Mouse (Mus musculus): ENCODE measurements at regions not wholly inside any gene's neighbourhood (a gene's known extent, or its start where the extent isn't known, plus 50 kb on each side); places are given as distances from the start of the nearest gene placed in this dataset.

- Histone ChIP-seq H3K9ac (no peak overlapping the region), H3K36me3 (no peaks in the 10 kb centered on the region), H3K4me1 (peaks cover 1% of the 10 kb centered on the region; the same call in 1 of the 2 replicates), H3K4me3 (no peak overlapping the region), H3K9me3 (no peaks in the 10 kb centered on the region), H3K27ac (no peak overlapping the region), H3K27me3 (no peaks in the 10 kb centered on the region), H3K4me2 (no peak overlapping the region)
- 67% methylated on average over 10 of the region's 10 CpGs for WGBS
- no peak for ATAC-seq (ENCODE audit: insufficient number of reproducible peaks, low FRiP score, low TSS enrichment, low read depth)
Observed at GRCm38 (mm10) chr15:52166595-52167443, 1717.9 kb upstream of the Gm7489 start.

GRCm38 (mm10) chr15:52167811-52168210 is 1716.9 kb upstream of the Gm7489 start:
- Histone ChIP-seq H3K27me3 (no peaks in the 10 kb centered on the region), H3K27ac (no peak overlapping the region), H3K4me2 (no peak overlapping the region), H3K4me3 (no peak overlapping the region), H3K9ac (no peak overlapping the region), H3K36me3 (no peaks in the 10 kb centered on the region), H3K9me3 (no peaks in the 10 kb centered on the region), H3K4me1 (no peaks in the 10 kb centered on the region)
- 71% methylated on average over 5 of the region's 5 CpGs for WGBS
- ATAC-seq (ENCODE audit: insufficient number of reproducible peaks, low FRiP score, low TSS enrichment, low read depth), result no peak

GRCm38 (mm10) chr15:52176951-52177350 is 1707.8 kb upstream of the Gm7489 start:
- Histone ChIP-seq H3K4me3 (no peak overlapping the region), H3K9me3 (no peaks in the 10 kb centered on the region), H3K4me1 (no peaks in the 10 kb centered on the region), H3K27ac (no peak overlapping the region), H3K27me3 (no peaks in the 10 kb centered on the region), H3K4me2 (no peak overlapping the region), H3K36me3 (no peaks in the 10 kb centered on the region), H3K9ac (no peak overlapping the region)
- ATAC-seq (ENCODE audit: insufficient number of reproducible peaks, low FRiP score, low TSS enrichment, low read depth), result no peak
- WGBS, result 63% methylated on average over 1 of the region's 1 CpGs

- Histone ChIP-seq H3K27me3 (no peaks in the 10 kb centered on the region), H3K4me3 (no peak overlapping the region), H3K4me1 (no peaks in the 10 kb centered on the region), H3K9ac (no peak overlapping the region), H3K27ac (no peak overlapping the region), H3K36me3 (no peaks in the 10 kb centered on the region), H3K4me2 (no peak overlapping the region), H3K9me3 (no peaks in the 10 kb centered on the region)
- ATAC-seq (ENCODE audit: insufficient number of reproducible peaks, low FRiP score, low TSS enrichment, low read depth), result no peak
- WGBS, result 69% methylated on average over 3 of the region's 3 CpGs
Observed at GRCm38 (mm10) chr15:52178668-52179067, 1706.0 kb upstream of the Gm7489 start.

- H3K4me2 ChIP-seq, result no peak overlapping the region
- ATAC-seq (ENCODE audit: insufficient number of reproducible peaks, low FRiP score, low TSS enrichment, low read depth), result no peak
- H3K27me3 ChIP-seq, result no peaks in the 10 kb centered on the region
- H3K36me3 ChIP-seq, result no peaks in the 10 kb centered on the region
- H3K27ac ChIP-seq, result no peak overlapping the region
- H3K4me3 ChIP-seq, result no peak overlapping the region
- H3K4me1 ChIP-seq, result no peaks in the 10 kb centered on the region
- no peak overlapping the region for H3K9ac ChIP-seq
- no peaks in the 10 kb centered on the region for H3K9me3 ChIP-seq
Observed at GRCm38 (mm10) chr15:52179379-52179778, 1705.3 kb upstream of the Gm7489 start.

- WGBS, result 71% methylated on average over 3 of the region's 3 CpGs
- H3K4me3 ChIP-seq, result no peak overlapping the region
- H3K4me1 ChIP-seq, result no peaks in the 10 kb centered on the region
- ATAC-seq (ENCODE audit: insufficient number of reproducible peaks, low FRiP score, low TSS enrichment, low read depth), result no peak
- H3K9ac ChIP-seq, result no peak overlapping the region
- H3K27me3 ChIP-seq, result no peaks in the 10 kb centered on the region
- no peak overlapping the region for H3K27ac ChIP-seq
- no peaks in the 10 kb centered on the region for H3K9me3 ChIP-seq
- H3K4me2 ChIP-seq, result no peak overlapping the region
- no peaks in the 10 kb centered on the region for H3K36me3 ChIP-seq
Observed at GRCm38 (mm10) chr15:52191176-52191575, 1693.5 kb upstream of the Gm7489 start.

GRCm38 (mm10) chr15:52207271-52207670 is 1677.4 kb upstream of the Gm7489 start:
- H3K27me3 ChIP-seq, result no peaks in the 10 kb centered on the region
- no peak overlapping the region for H3K9ac ChIP-seq
- H3K27ac ChIP-seq, result no peak overlapping the region
- no peak overlapping the region for H3K4me3 ChIP-seq
- ATAC-seq (ENCODE audit: insufficient number of reproducible peaks, low FRiP score, low TSS enrichment, low read depth), result no peak
- H3K4me1 ChIP-seq, result no peaks in the 10 kb centered on the region
- H3K9me3 ChIP-seq, result no peaks in the 10 kb centered on the region
- H3K4me2 ChIP-seq, result no peak overlapping the region
- 48% methylated on average over 3 of the region's 3 CpGs for WGBS
- no peaks in the 10 kb centered on the region for H3K36me3 ChIP-seq

GRCm38 (mm10) chr15:52232442-52232841 is 1652.3 kb upstream of the Gm7489 start:
- Histone ChIP-seq H3K27me3 (no peaks in the 10 kb centered on the region), H3K4me3 (no peak overlapping the region), H3K4me1 (no peaks in the 10 kb centered on the region), H3K36me3 (no peaks in the 10 kb centered on the region), H3K27ac (no peak overlapping the region), H3K9ac (no peak overlapping the region), H3K4me2 (no peak overlapping the region), H3K9me3 (no peaks in the 10 kb centered on the region)
- ATAC-seq (ENCODE audit: insufficient number of reproducible peaks, low FRiP score, low TSS enrichment, low read depth), result 0 out of 2 replicates have a peak, but pooled peaks have one; percentile 35
- WGBS, result 88% methylated on average over 5 of the region's 5 CpGs

- Histone ChIP-seq H3K36me3 (no peaks in the 10 kb centered on the region), H3K9me3 (no peaks in the 10 kb centered on the region), H3K4me3 (no peak overlapping the region), H3K4me1 (no peaks in the 10 kb centered on the region), H3K27me3 (no peaks in the 10 kb centered on the region), H3K27ac (no peak overlapping the region), H3K9ac (no peak overlapping the region), H3K4me2 (no peak overlapping the region)
- ATAC-seq (ENCODE audit: insufficient number of reproducible peaks, low FRiP score, low TSS enrichment, low read depth), result no peak
- WGBS, result 54% methylated on average over 8 of the region's 8 CpGs
Observed at GRCm38 (mm10) chr15:52236220-52236619, 1648.5 kb upstream of the Gm7489 start.

GRCm38 (mm10) chr15:52242890-52243289 is 1641.8 kb upstream of the Gm7489 start:
- Histone ChIP-seq H3K4me3 (no peak overlapping the region), H3K27ac (no peak overlapping the region), H3K9ac (no peak overlapping the region), H3K4me1 (no peaks in the 10 kb centered on the region), H3K4me2 (no peak overlapping the region), H3K27me3 (no peaks in the 10 kb centered on the region), H3K36me3 (no peaks in the 10 kb centered on the region), H3K9me3 (no peaks in the 10 kb centered on the region)
- 78% methylated on average over 1 of the region's 1 CpGs for WGBS
- ATAC-seq (ENCODE audit: insufficient number of reproducible peaks, low FRiP score, low TSS enrichment, low read depth), result no peak
